Mouse (Mus musculus): ENCODE data around the gene Mipol1. TPM values are rescaled to one million over a fixed set of nuclear protein-coding genes. Genes with fewer than 3 reads are reported as not detected.

The Mipol1 gene
- polyA plus RNA-seq, 1 experiment from 2014 or later: 4.1 TPM

GRCm38 (mm10) chr12:57545371-57546241 lies 315.4 kb downstream of the Mipol1 start:
- ATAC-seq (ENCODE audit: low FRiP score, low read depth): peak; percentile 57; the same call in 1 of the 2 replicates
- peak overlapping the region; percentile 72 for H3K4me2 ChIP-seq
- H3K9ac ChIP-seq: no peak overlapping the region
- H3K27me3 ChIP-seq: peaks cover 96% of the 10 kb centered on the region
- H3K27ac ChIP-seq (replicated peaks): no peak overlapping the region
- 0% methylated on average over 63 of the region's 106 CpGs for WGBS
- no peaks in the 10 kb centered on the region for H3K9me3 ChIP-seq
- peaks cover 18% of the 10 kb centered on the region for H3K4me1 ChIP-seq (replicated peaks)
- H3K4me3 ChIP-seq: peak overlapping the region; percentile 35
- H3K36me3 ChIP-seq: no peaks in the 10 kb centered on the region

Other genes starting within 250 kb of the Mipol1 start
- gene Slc25a21, start 33.0 kb upstream of the Mipol1 start, polyA plus RNA-seq (2015; fragmentation: Nextera tagmentation; extraction: Ambion mirVana): 0.10 and 0.33 TPM in 2 replicates
- 24.7 and 28.1 TPM in 2 replicates for gene Prps1l3, start within 50 bp of the Mipol1 start, polyA plus RNA-seq (2015; fragmentation: Nextera tagmentation; extraction: Ambion mirVana)